Mouse (Mus musculus) heart, embryonic 11.5 days (tissue): Measurements from ENCODE around the gene Prss50. TPM values are rescaled to one million over a fixed set of nuclear protein-coding genes. Genes with fewer than 3 reads are reported as not detected.
A peak's percentile ranks its signal among the peaks of the same experiment; 100 is the strongest.

Experiments used
- ATAC-seq: fragments of 200-750 bp; cut with Nextera tagmentation; replicated peaks from 2 replicates; pipeline ENCODE4 v1.8.0; 2017; ENCODE audit warnings: moderate library complexity; ENCODE audit not compliant: insufficient number of reproducible peaks, low FRiP score, low TSS enrichment
- H3K27ac ChIP-seq: fragments of 300-500 bp; sonication (generic); 2 replicates; pipeline ENCODE4 v1.5.1; 2014; ENCODE audit warnings: mild to moderate bottlenecking, low read depth, low read length
- H3K27me3 ChIP-seq: fragments of 300-500 bp; sonication (generic); 2 replicates; pipeline ENCODE4 v1.6.1; 2014; ENCODE audit warnings: mild to moderate bottlenecking, low read length, mixed read lengths; ENCODE audit not compliant: control insufficient read depth, insufficient read depth
- H3K36me3 ChIP-seq: fragments of 300-500 bp; sonication (generic); 2 replicates; pipeline ENCODE4 v1.6.1; 2014; ENCODE audit warnings: mild to moderate bottlenecking, low read length, moderate library complexity, mixed read lengths; ENCODE audit not compliant: control insufficient read depth, insufficient read depth
- H3K4me1 ChIP-seq: fragments of 300-500 bp; sonication (generic); 2 replicates; pipeline ENCODE4 v1.6.1; 2014; ENCODE audit warnings: low read length; ENCODE audit not compliant: control insufficient read depth, insufficient read depth
- H3K4me2 ChIP-seq: fragments of 300-500 bp; sonication (generic); 2 replicates; pipeline ENCODE4 v1.6.1; 2014; ENCODE audit warnings: mild to moderate bottlenecking, moderate library complexity
- H3K4me3 ChIP-seq: fragments of 300-500 bp; sonication (generic); 2 replicates; pipeline ENCODE4 v1.5.1; 2014; ENCODE audit warnings: low read depth, low read length
- H3K9ac ChIP-seq: fragments of 300-500 bp; sonication (generic); 2 replicates; pipeline ENCODE4 v1.6.1; 2014; ENCODE audit warnings: mild to moderate bottlenecking, low read depth, low read length, moderate library complexity
- H3K9me3 ChIP-seq: fragments of 300-500 bp; sonication (generic); replicated peaks from 2 replicates; pipeline ENCODE4 v1.6.1; 2016; ENCODE audit warnings: low read length; ENCODE audit not compliant: control insufficient read depth
- WGBS: fragments of 180-500 bp; shearing (Covaris S2); extraction: QIAGEN DNeasy Blood & Tissue Kit; methylation state at CpG from one replicate; pipeline ENCODE4 v1.1.7; 2014; ENCODE audit not compliant: insufficient replicate concordance; 5-methylcytosine and 5-hydroxymethylcytosine counted together
- polyA plus RNA-seq: library from polyadenylated mRNA; unstranded; fragments of >200 nt; fragmentation: Nextera tagmentation; extraction: Ambion mirVana; gene quantifications from 2 replicates; pipeline ENCODE4 v1.2.1, GENCODE M21; 2014

The Prss50 gene
- polyA plus RNA-seq, 1 experiment from 2014 or later, result 1.6 TPM

DNA sequence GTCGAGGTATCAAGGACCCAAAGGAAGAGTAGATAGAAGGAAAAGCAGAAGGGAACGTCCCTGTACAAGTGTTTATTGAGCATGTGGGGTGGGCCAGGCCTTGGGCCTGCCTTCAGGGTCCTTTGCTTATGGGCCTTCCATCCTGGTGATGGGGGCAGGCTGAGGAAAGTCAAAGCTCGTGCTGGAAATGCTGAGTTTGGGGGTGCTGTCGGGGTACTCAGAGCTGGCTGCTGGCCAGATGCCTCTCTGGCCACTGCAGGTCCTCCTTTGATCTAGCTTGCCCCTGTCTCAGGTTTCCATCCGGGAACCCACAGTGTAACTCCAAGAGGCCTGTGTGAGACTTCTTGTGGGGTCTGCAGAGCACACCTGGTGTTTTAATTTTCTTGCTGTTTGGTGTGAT lies 756 bp downstream of the Prss50 start:
- Histone ChIP-seq H3K9ac (no peak overlapping the region), H3K4me1 (peaks cover 5% of the 10 kb centered on the region), H3K27me3 (peaks cover 17% of the 10 kb centered on the region), H3K27ac (no peak overlapping the region), H3K4me2 (0 out of 2 replicates have a peak overlapping the region, but pooled peaks have one; percentile 59), H3K9me3 (no peaks in the 10 kb centered on the region), H3K4me3 (no peak overlapping the region), H3K36me3 (no peaks in the 10 kb centered on the region)
- no peak for ATAC-seq
- 44% methylated on average over 5 of the region's 5 CpGs for WGBS

GRCm38 (mm10) chr9:110858967-110859596 lies 1.3 kb downstream of the Prss50 start:
- Histone ChIP-seq H3K27me3 (peaks cover 17% of the 10 kb centered on the region), H3K9ac (no peak overlapping the region), H3K4me1 (peaks cover 5% of the 10 kb centered on the region), H3K27ac (no peak overlapping the region), H3K4me3 (no peak overlapping the region), H3K4me2 (no peak overlapping the region), H3K9me3 (no peaks in the 10 kb centered on the region), H3K36me3 (no peaks in the 10 kb centered on the region)
- ATAC-seq, result no peak
- 79% methylated on average over 5 of the region's 5 CpGs for WGBS

GRCm38 (mm10) chr9:110871030-110871429 lies 13.3 kb downstream of the Prss50 start:
- Histone ChIP-seq H3K27ac (no peak overlapping the region), H3K27me3 (peaks cover 30% of the 10 kb centered on the region), H3K9me3 (no peaks in the 10 kb centered on the region), H3K9ac (no peak overlapping the region), H3K4me1 (no peaks in the 10 kb centered on the region), H3K36me3 (no peaks in the 10 kb centered on the region), H3K4me2 (no peak overlapping the region), H3K4me3 (no peak overlapping the region)
- ATAC-seq, result no peak
- 19% methylated on average over 7 of the region's 7 CpGs for WGBS

- Histone ChIP-seq H3K4me3 (peak overlapping the region; percentile 33), H3K9ac (0 out of 2 replicates have a peak overlapping the region, but pooled peaks have one; percentile 39), H3K9me3 (no peaks in the 10 kb centered on the region), H3K27ac (no peak overlapping the region), H3K4me1 (no peaks in the 10 kb centered on the region), H3K36me3 (no peaks in the 10 kb centered on the region), H3K4me2 (peak overlapping the region; percentile 66), H3K27me3 (peaks cover 33% of the 10 kb centered on the region)
- ATAC-seq, result no peak
- WGBS, result 13% methylated on average over 40 of the region's 40 CpGs
Observed at GRCm38 (mm10) chr9:110873681-110874659, 16.2 kb downstream of the Prss50 start.

- Histone ChIP-seq H3K27me3 (peaks cover 40% of the 10 kb centered on the region), H3K4me3 (no peak overlapping the region), H3K4me1 (peaks cover 4% of the 10 kb centered on the region; the same call in 1 of the 2 replicates), H3K27ac (no peak overlapping the region), H3K36me3 (no peaks in the 10 kb centered on the region), H3K9me3 (no peaks in the 10 kb centered on the region), H3K4me2 (no peak overlapping the region), H3K9ac (no peak overlapping the region)
- WGBS, result 35% methylated on average over 3 of the region's 3 CpGs
- ATAC-seq, result no peak
Observed at GRCm38 (mm10) chr9:110874660-110875191, 17.0 kb downstream of the Prss50 start.

GRCm38 (mm10) chr9:110875288-110875695 lies 17.5 kb downstream of the Prss50 start:
- Histone ChIP-seq H3K4me1 (peaks cover 8% of the 10 kb centered on the region; the same call in 1 of the 2 replicates), H3K4me2 (no peak overlapping the region), H3K27ac (no peak overlapping the region), H3K27me3 (peaks cover 46% of the 10 kb centered on the region), H3K4me3 (no peak overlapping the region), H3K9me3 (no peaks in the 10 kb centered on the region), H3K36me3 (no peaks in the 10 kb centered on the region), H3K9ac (no peak overlapping the region)
- 22% methylated on average over 4 of the region's 6 CpGs for WGBS
- no peak for ATAC-seq

- Histone ChIP-seq H3K36me3 (no peaks in the 10 kb centered on the region), H3K4me3 (no peak overlapping the region), H3K27me3 (peaks cover 64% of the 10 kb centered on the region), H3K9me3 (no peaks in the 10 kb centered on the region), H3K27ac (no peak overlapping the region), H3K4me2 (no peak overlapping the region), H3K4me1 (peaks cover 11% of the 10 kb centered on the region; the same call in 1 of the 2 replicates), H3K9ac (no peak overlapping the region)
- WGBS, result 76% methylated on average over 1 of the region's 1 CpGs
- ATAC-seq, result no peak
Observed at GRCm38 (mm10) chr9:110877353-110877752, 19.6 kb downstream of the Prss50 start.

DNA sequence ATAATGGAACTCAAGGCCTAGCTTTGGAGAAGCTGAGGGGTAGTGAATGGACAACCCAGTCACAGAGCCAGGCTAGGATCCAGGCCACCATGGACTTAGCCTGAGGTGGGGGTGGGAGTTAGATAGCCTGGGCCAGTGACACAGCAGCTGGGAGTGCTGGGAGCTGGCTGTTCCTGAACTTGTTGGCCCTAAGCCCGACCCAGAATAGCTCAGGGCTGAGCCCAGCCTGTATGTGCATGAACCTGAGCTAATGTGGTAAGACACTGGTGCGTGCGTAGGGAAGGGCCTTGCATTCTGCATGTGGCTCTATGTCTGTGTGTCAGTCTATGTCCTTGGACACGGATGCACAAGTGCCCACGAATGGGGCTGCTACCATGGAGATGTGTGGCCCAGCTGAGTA lies 20.1 kb downstream of the Prss50 start:
- Histone ChIP-seq H3K36me3 (no peaks in the 10 kb centered on the region), H3K27ac (no peak overlapping the region), H3K27me3 (peaks cover 59% of the 10 kb centered on the region), H3K4me1 (peaks cover 11% of the 10 kb centered on the region; the same call in 1 of the 2 replicates), H3K9ac (no peak overlapping the region), H3K4me3 (no peak overlapping the region), H3K9me3 (no peaks in the 10 kb centered on the region), H3K4me2 (no peak overlapping the region)
- ATAC-seq, result no peak
- WGBS, result 75% methylated on average over 5 of the region's 5 CpGs
